ENCODE assay signal across 13 mouse cellular contexts in genomic region chrX:85073602-85074001, GRCm38 (mm10).
"Had no signal": no experiment of that assay in that cellular context is flagged by ENCODE, and none has a peak within 500 bp of the region (broad histone marks: within the 10 kb centered on the region; RNA-seq: fewer than 3 reads in every experiment).

No protein-coding gene starts in this region.

- H3K9ac ChIP-seq: limb, embryonic 12.5 days; lung, embryonic 14.5 days; midbrain, embryonic 12.5 days had no signal

- H3K36me3 ChIP-seq: limb, embryonic 12.5 days; midbrain, embryonic 12.5 days had no signal

- H3K4me2 ChIP-seq: limb, embryonic 12.5 days; lung, embryonic 14.5 days; midbrain, embryonic 12.5 days had no signal

- H3K9me3 ChIP-seq: limb, embryonic 12.5 days; megakaryocyte, embryonic 14.5 days; midbrain, embryonic 12.5 days had no signal

- H3K27ac ChIP-seq: limb, embryonic 12.5 days; midbrain, embryonic 12.5 days had no signal

- H3K27me3 ChIP-seq: limb, embryonic 12.5 days; megakaryocyte, embryonic 14.5 days; midbrain, embryonic 12.5 days had no signal

- H3K4me1 ChIP-seq: limb, embryonic 12.5 days; megakaryocyte, embryonic 14.5 days; midbrain, embryonic 12.5 days had no signal

- H3K4me3 ChIP-seq: limb, embryonic 12.5 days; megakaryocyte, embryonic 14.5 days; midbrain, embryonic 12.5 days had no signal

- DNase-seq: kidney, adult 2 months; kidney, postnatal 25 days; layer of hippocampus, adult 9-11 months; layer of hippocampus, postnatal 36 days; lung, embryonic 14.5 days; lung, postnatal 10 days; lung, postnatal 4 days; right cerebral cortex, adult 18-20 months; right cerebral cortex, postnatal 25 days; thymus, postnatal 36 days had no signal
